Mouse (Mus musculus) lung, postnatal 0 days (tissue): ENCODE data around the gene Hspa1l.

Experiments
- CTCF ChIP-seq: IDR thresholded peaks from 2 replicates; pipeline ENCODE4 v1.5.1; 2016; ENCODE audit warnings: antibody characterized with exemption, mild to moderate bottlenecking
- EP300 ChIP-seq: IDR thresholded peaks from 2 replicates; pipeline ENCODE4 v1.6.1; 2016; ENCODE audit warnings: antibody characterized with exemption, mild to moderate bottlenecking, control low read depth

DNA sequence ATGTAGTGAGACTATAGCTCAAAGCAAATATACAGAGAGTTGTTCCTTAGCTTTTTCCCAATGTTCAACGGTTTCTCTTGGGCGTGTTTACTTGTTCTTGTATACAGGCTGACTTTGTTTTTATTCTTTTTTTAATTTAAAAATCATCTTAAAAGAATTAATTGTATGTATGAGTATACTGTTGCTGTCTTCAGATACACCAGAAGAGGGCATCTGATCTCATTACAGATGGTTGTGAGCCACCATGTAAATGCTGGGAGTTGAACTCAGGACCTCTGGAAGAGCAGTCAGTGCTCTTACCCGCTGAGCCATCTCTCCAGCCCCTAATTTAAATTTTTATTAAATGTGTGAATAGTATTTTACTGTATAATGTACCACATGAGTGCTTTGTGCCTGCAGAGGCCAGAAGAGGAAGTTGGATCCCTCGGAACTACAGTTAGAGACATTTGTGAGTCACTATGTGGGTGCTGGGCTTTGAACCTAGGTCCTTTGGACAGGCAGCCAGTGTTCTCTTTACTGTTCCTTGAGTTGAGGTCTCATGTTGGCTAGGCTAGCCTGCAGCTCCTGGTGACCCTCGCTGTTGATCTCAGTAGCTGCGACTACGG is 35.0 kb downstream of the Hspa1l start:
- no peak for TF ChIP-seq EP300
- TF ChIP-seq CTCF = peak; percentile 32; the same call in 1 of the 2 replicates
